Mouse (Mus musculus): ENCODE data around the gene Grip1. TPM values are rescaled to one million over a fixed set of nuclear protein-coding genes. Genes with fewer than 3 reads are reported as not detected.
"Not testable (repeated sequence)": the region's sequence is repeated elsewhere in the genome, so short reads cannot be mapped to it uniquely, and the experiment has no call there.

The Grip1 gene
- total RNA-seq, 2 experiments from 2014 or later = 17.7 to 22.7 TPM

GRCm38 (mm10) chr10:120064424-120064823, 610.8 kb downstream of the Grip1 start:
- intact Hi-C loops (cut with DNase I) = loop anchor here (5.0 kb wide), 1 partner anchor 63 kb away; no protein-coding TSS in a partner anchor
- DNase-seq (ENCODE audit: low spot score in 2 of 2) = peak; percentile 14 to 44

GRCm38 (mm10) chr10:120066319-120066718, 612.7 kb downstream of the Grip1 start:
- intact Hi-C loops (cut with DNase I) = no loop called here
- DNase-seq (ENCODE audit: low spot score in 2 of 2) = no peak

GRCm38 (mm10) chr10:120077850-120078249, 624.2 kb downstream of the Grip1 start:
- intact Hi-C loops (cut with DNase I) = no loop called here
- DNase-seq (ENCODE audit: low spot score in 2 of 2) = no peak

- intact Hi-C loops (cut with DNase I) = no loop called here
- no peak for DNase-seq (ENCODE audit: low spot score in 2 of 2)
Measured at GRCm38 (mm10) chr10:120092548-120092947, 638.9 kb downstream of the Grip1 start.

GRCm38 (mm10) chr10:120095136-120095535, 641.5 kb downstream of the Grip1 start:
- no peak for DNase-seq (ENCODE audit: low spot score in 2 of 2)
- intact Hi-C loops (cut with DNase I) = no loop called here

- intact Hi-C loops (cut with DNase I) = no loop called here
- DNase-seq (ENCODE audit: low spot score in 2 of 2) = no peak
Measured at GRCm38 (mm10) chr10:120095716-120096115, 642.1 kb downstream of the Grip1 start.

- no peak for DNase-seq (ENCODE audit: low spot score in 2 of 2)
- intact Hi-C loops (cut with DNase I) = no loop called here
Measured at GRCm38 (mm10) chr10:120097564-120097963, 643.9 kb downstream of the Grip1 start.

- intact Hi-C loops (cut with DNase I) = no loop called here
- no peak for DNase-seq (ENCODE audit: low spot score in 2 of 2)
Measured at GRCm38 (mm10) chr10:120100806-120101205, 647.2 kb downstream of the Grip1 start.

GRCm38 (mm10) chr10:120111691-120112319, 658.2 kb downstream of the Grip1 start:
- intact Hi-C loops (cut with DNase I) = no loop called here
- no peak for DNase-seq (ENCODE audit: low spot score in 2 of 2)

GRCm38 (mm10) chr10:120112507-120113396, 659.1 kb downstream of the Grip1 start, which contains the start of gene Helb:
TSS of gene Helb (minus strand) at chr10:120112987.
- DNase-seq (ENCODE audit: low spot score in 2 of 2) = peak; percentile 91 to 94
- intact Hi-C loops (cut with DNase I) = no loop called here

GRCm38 (mm10) chr10:120113482-120113881, 659.9 kb downstream of the Grip1 start:
- DNase-seq (ENCODE audit: low spot score in 2 of 2); intact Hi-C loops (cut with DNase I): not testable (repeated sequence)

- DNase-seq (ENCODE audit: low spot score in 2 of 2) = no peak
- intact Hi-C loops (cut with DNase I) = no loop called here
Measured at GRCm38 (mm10) chr10:120113980-120114379, 660.4 kb downstream of the Grip1 start.

- intact Hi-C loops (cut with DNase I) = no loop called here
- no peak for DNase-seq (ENCODE audit: low spot score in 2 of 2)
Measured at GRCm38 (mm10) chr10:120114493-120114892, 660.9 kb downstream of the Grip1 start.

- DNase-seq (ENCODE audit: low spot score in 2 of 2) = no peak
- intact Hi-C loops (cut with DNase I) = no loop called here
Measured at GRCm38 (mm10) chr10:120115249-120115648, 661.6 kb downstream of the Grip1 start.

- intact Hi-C loops (cut with DNase I) = loop anchor here (2.0 to 5.0 kb wide), 2 partner anchors 321 to 476 kb away; no protein-coding TSS in a partner anchor
- no peak for DNase-seq (ENCODE audit: low spot score in 2 of 2)
Measured at GRCm38 (mm10) chr10:120123721-120124120, 670.1 kb downstream of the Grip1 start.

GRCm38 (mm10) chr10:120124801-120125464, 671.3 kb downstream of the Grip1 start:
- intact Hi-C loops (cut with DNase I) = loop anchor here (2.0 to 5.0 kb wide), 3 partner anchors 63 to 478 kb away; no protein-coding TSS in a partner anchor

GRCm38 (mm10) chr10:120125465-120125857, 671.8 kb downstream of the Grip1 start:
- intact Hi-C loops (cut with DNase I) = loop anchor here (2.0 to 5.0 kb wide), 2 partner anchors 63 to 323 kb away; no protein-coding TSS in a partner anchor
- DNase-seq (ENCODE audit: low spot score in 2 of 2) = no peak

More at GRCm38 (mm10) chr10:120124801-120125464, 671.3 kb downstream of the Grip1 start:
- peak; percentile 73 to 82 for DNase-seq (ENCODE audit: low spot score in 2 of 2)

- no peak for DNase-seq (ENCODE audit: low spot score in 2 of 2)
- intact Hi-C loops (cut with DNase I) = loop anchor here (5.0 kb wide), 1 partner anchor 66 kb away; no protein-coding TSS in a partner anchor
Measured at GRCm38 (mm10) chr10:120128601-120129277, 675.1 kb downstream of the Grip1 start.

GRCm38 (mm10) chr10:120130621-120131020, 677.0 kb downstream of the Grip1 start:
- intact Hi-C loops (cut with DNase I) = no loop called here
- peak; percentile 26 to 31 for DNase-seq (ENCODE audit: low spot score in 2 of 2)
